Mouse (Mus musculus): ENCODE results near the gene Ss18l1. TPM values are rescaled to one million over a fixed set of nuclear protein-coding genes. Genes with fewer than 3 reads are reported as not detected.

The Ss18l1 gene
- total and polyA plus RNA-seq, 2 experiments from 2014 or later: 47.0 to 104 TPM

DNA sequence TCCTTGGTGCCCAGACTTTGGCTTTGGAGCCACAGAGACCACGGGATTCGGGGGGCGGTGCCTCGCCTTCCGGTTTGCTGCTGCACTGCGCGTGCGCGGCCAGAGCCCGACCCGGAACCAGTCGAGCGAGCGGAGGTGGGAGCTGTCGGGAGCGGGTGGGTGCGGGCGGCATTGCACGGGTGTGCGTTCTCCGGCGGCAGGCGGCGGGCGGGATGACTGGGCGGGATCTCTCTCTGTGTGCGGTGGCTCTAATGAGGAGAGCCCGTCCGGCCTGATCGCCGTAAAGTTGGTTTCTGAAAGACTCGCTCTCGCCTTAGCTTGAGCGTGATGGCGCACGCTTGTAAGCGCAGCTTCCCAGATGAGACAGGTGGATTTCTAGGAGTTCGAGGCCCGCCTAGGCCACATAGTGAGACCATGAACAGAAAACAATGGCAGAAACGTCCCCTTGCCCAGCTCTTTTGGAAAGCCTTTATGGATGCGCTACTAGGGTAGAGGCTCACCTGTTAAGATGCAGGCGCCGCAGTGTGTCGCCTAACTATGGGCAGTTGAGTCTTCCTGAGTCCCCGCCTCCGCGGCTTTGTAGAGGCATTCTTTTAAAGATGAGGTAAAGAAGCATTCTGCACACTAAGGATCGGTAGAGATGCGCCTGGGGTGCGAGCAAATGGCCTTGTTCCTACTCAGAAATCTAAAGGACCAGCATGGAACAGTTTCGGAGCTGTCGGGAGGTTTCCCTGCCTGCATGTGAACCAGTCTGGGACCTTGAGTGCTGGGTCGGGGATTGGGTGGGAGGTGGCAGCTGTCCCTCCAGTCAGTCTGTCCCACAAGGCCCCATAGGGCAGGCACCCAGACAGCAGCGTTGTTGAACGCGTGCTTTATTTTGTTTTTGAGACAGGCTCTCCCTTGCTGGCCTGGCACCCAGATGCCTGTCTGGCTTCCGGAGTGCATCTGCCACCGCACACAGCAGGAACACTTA is 28.5 kb downstream of the Ss18l1 start, which contains the start of gene Mtg2:
Mtg2 (plus strand) TSS at position 108 of the 973 bp plus-strand sequence.
- H3K4me1 ChIP-seq (ENCODE audit: insufficient read depth): peaks cover 5% of the 10 kb centered on the region; the same call in 1 of the 2 replicates
- DNase-seq (peak; percentile 97), ATAC-seq (peak; percentile 98)
- 3% methylated on average over 58 of the region's 58 CpGs for WGBS
- peak within 1 kb of the TSS; percentile 58 for H3K4me3 ChIP-seq (ENCODE audit: low read depth, low read length)
- TF ChIP-seq CTCF (IDR thresholded peaks at IDR 0.05; ENCODE audit: low read depth): peak; percentile 35
- peak within 1 kb of the TSS; percentile 90 for H3K27ac ChIP-seq (ENCODE audit: low read depth, low read length)
- peaks cover 16% of the 10 kb centered on the region for H3K36me3 ChIP-seq (ENCODE audit: insufficient read depth)
- H3K9me3 ChIP-seq (ENCODE audit: low read length): no peaks in the 10 kb centered on the region
- H3K9ac ChIP-seq: peak within 1 kb of the TSS; percentile 70
- H3K4me2 ChIP-seq (ENCODE audit: low read depth): peak within 1 kb of the TSS; percentile 63
- H3K27me3 ChIP-seq (ENCODE audit: insufficient read depth, low read length): no peaks in the 10 kb centered on the region

DNA sequence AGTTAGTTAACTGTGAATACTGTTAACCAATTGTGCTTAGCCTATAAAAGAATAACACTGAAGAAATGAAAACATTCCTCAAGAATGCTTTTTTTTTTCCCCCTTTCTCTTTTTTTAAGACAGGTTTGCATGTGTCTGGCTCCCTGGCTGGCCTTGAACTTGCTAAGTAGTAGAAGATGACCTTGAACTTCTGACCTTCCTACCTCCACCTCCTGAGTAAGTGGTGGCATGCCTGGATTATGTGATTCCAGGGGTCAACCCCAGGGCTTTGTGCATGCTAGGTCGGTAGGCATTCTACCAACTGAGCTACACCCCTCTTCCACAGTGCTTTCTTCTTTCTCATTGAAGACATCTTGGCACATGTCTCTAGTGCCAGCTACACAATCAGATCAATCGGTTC is 29.4 kb downstream of the Ss18l1 start:
- WGBS: 83% methylated on average over 2 of the region's 2 CpGs
- H3K9me3 ChIP-seq (ENCODE audit: low read length): no peaks in the 10 kb centered on the region
- H3K9ac ChIP-seq: no peak overlapping the region
- H3K4me3 ChIP-seq (ENCODE audit: low read depth, low read length): no peak overlapping the region
- 0 out of 2 replicates have a peak overlapping the region, but pooled peaks have one; percentile 63 for H3K4me2 ChIP-seq (ENCODE audit: low read depth)
- H3K4me1 ChIP-seq (ENCODE audit: insufficient read depth): peaks cover 5% of the 10 kb centered on the region; the same call in 1 of the 2 replicates
- H3K27ac ChIP-seq (ENCODE audit: low read depth, low read length): no peak overlapping the region
- no peak for ATAC-seq
- TF ChIP-seq CTCF (IDR thresholded peaks at IDR 0.05; ENCODE audit: low read depth): no peak
- DNase-seq: no peak
- H3K36me3 ChIP-seq (ENCODE audit: insufficient read depth): peaks cover 16% of the 10 kb centered on the region
- no peaks in the 10 kb centered on the region for H3K27me3 ChIP-seq (ENCODE audit: insufficient read depth, low read length)

DNA sequence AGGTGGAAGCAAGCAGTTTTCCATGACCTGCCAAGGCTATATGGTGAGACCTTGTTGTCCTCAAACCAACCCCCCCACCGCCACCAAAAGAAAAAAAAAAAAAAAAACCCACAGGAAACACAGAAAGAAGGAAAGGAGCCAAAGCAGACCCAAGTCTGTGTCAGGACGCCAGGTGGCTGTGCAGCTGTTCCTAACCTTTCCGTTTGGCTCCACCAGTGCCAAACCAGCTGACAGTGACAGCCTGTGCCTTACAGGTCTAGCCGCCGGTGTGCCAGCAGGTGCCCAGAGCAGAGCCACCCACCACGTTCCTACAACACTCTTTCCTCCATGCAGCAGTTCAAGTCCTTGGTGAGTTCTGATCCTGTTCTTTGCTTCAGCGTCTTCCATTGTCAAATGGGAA is 30.6 kb downstream of the Ss18l1 start:
- Histone ChIP-seq H3K27ac (ENCODE audit: low read depth, low read length) (no peak overlapping the region), H3K27me3 (ENCODE audit: insufficient read depth, low read length) (no peaks in the 10 kb centered on the region), H3K4me3 (ENCODE audit: low read depth, low read length) (no peak overlapping the region), H3K9me3 (ENCODE audit: low read length) (no peaks in the 10 kb centered on the region), H3K4me1 (ENCODE audit: insufficient read depth) (peaks cover 5% of the 10 kb centered on the region; the same call in 1 of the 2 replicates), H3K36me3 (ENCODE audit: insufficient read depth) (peaks cover 12% of the 10 kb centered on the region), H3K4me2 (ENCODE audit: low read depth) (no peak overlapping the region), H3K9ac (no peak overlapping the region)
- DNase-seq: no peak
- WGBS: 88% methylated on average over 7 of the region's 7 CpGs
- TF ChIP-seq CTCF (IDR thresholded peaks at IDR 0.05; ENCODE audit: low read depth): no peak
- no peak for ATAC-seq

DNA sequence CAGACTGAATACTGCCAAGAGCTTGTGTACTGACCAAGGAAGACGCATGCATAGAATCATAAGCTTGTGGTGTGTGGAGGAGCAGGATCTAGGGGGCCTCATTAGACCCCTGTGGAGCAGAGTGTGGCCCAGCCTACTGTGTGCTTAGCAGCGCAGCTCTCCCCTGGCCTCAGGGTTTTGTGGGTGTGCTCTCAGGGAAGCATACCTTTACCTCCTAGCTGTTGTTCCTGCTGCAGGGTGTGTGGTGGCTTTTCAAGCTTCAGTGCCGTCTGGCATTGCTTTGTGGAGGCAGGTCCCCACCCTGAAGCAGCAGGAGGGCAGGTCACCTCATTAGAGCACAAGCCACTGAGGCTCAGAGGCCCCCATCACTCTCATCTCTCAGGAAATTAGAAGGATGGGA is 35.3 kb downstream of the Ss18l1 start:
- H3K4me3 ChIP-seq (ENCODE audit: low read depth, low read length): no peak overlapping the region
- ATAC-seq (no peak), DNase-seq (no peak)
- H3K9ac ChIP-seq: no peak overlapping the region
- no peak overlapping the region for H3K27ac ChIP-seq (ENCODE audit: low read depth, low read length)
- H3K9me3 ChIP-seq (ENCODE audit: low read length): no peaks in the 10 kb centered on the region
- peaks cover 18% of the 10 kb centered on the region for H3K36me3 ChIP-seq (ENCODE audit: insufficient read depth)
- 66% methylated on average over 3 of the region's 3 CpGs for WGBS
- no peaks in the 10 kb centered on the region for H3K27me3 ChIP-seq (ENCODE audit: insufficient read depth, low read length)
- H3K4me2 ChIP-seq (ENCODE audit: low read depth): no peak overlapping the region
- no peaks in the 10 kb centered on the region for H3K4me1 ChIP-seq (ENCODE audit: insufficient read depth)
- TF ChIP-seq CTCF (IDR thresholded peaks at IDR 0.05; ENCODE audit: low read depth): no peak

DNA sequence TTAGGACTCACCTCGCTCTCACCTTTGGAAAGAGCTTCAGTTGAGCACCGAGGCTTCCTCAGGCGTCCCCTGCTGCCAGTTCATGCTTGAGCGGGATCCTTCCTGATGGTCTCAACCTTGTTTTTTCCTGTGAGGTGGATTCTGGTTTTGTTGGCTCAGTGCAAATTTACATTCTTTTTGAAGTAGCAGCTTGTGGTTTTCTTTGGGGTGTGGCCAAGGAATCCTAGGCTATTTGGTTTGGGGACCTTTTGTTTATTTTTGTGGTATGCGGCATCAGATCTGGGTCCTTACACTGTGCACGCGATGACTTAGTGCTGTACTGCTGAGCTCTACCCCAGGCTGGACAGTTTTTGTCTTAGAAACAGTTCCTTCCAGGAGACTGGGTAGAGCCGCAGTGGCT is 38.4 kb downstream of the Ss18l1 start:
- no peaks in the 10 kb centered on the region for H3K4me1 ChIP-seq (ENCODE audit: insufficient read depth)
- H3K9me3 ChIP-seq (ENCODE audit: low read length): no peaks in the 10 kb centered on the region
- DNase-seq (no peak), ATAC-seq (no peak)
- no peak overlapping the region for H3K4me3 ChIP-seq (ENCODE audit: low read depth, low read length)
- no peaks in the 10 kb centered on the region for H3K27me3 ChIP-seq (ENCODE audit: insufficient read depth, low read length)
- peaks cover 38% of the 10 kb centered on the region for H3K36me3 ChIP-seq (ENCODE audit: insufficient read depth)
- no peak overlapping the region for H3K9ac ChIP-seq
- WGBS: 87% methylated on average over 8 of the region's 8 CpGs
- no peak overlapping the region for H3K4me2 ChIP-seq (ENCODE audit: low read depth)
- H3K27ac ChIP-seq (ENCODE audit: low read depth, low read length): no peak overlapping the region
- TF ChIP-seq CTCF (IDR thresholded peaks at IDR 0.05; ENCODE audit: low read depth): no peak

DNA sequence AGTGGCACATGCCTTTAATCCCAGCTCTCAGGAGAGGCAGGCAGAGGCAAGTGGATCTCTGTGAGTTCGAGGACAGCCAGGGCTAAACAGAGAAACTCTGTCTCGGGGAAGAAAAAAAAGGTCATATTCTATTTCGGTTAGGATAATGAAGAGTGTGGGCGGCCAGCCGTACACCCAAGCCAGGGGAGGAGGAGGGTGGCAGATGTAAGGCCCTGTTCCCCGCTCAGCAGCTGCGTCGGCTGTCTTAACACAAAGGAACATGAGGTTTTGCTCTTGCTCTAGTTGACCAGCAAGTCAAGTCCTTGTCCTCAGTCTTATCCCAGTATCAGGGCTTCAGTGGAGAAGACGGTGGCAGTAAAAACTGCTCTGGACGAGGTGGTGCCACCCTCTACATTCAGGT is 40.8 kb downstream of the Ss18l1 start:
- no peaks in the 10 kb centered on the region for H3K9me3 ChIP-seq (ENCODE audit: low read length)
- H3K27me3 ChIP-seq (ENCODE audit: insufficient read depth, low read length): no peaks in the 10 kb centered on the region
- DNase-seq (no peak), ATAC-seq (no peak)
- H3K27ac ChIP-seq (ENCODE audit: low read depth, low read length): no peak overlapping the region
- H3K36me3 ChIP-seq (ENCODE audit: insufficient read depth): peaks cover 38% of the 10 kb centered on the region
- no peaks in the 10 kb centered on the region for H3K4me1 ChIP-seq (ENCODE audit: insufficient read depth)
- no peak overlapping the region for H3K4me3 ChIP-seq (ENCODE audit: low read depth, low read length)
- no peak for TF ChIP-seq CTCF (IDR thresholded peaks at IDR 0.05; ENCODE audit: low read depth)
- no peak overlapping the region for H3K4me2 ChIP-seq (ENCODE audit: low read depth)
- no peak overlapping the region for H3K9ac ChIP-seq
- 86% methylated on average over 10 of the region's 10 CpGs for WGBS

DNA sequence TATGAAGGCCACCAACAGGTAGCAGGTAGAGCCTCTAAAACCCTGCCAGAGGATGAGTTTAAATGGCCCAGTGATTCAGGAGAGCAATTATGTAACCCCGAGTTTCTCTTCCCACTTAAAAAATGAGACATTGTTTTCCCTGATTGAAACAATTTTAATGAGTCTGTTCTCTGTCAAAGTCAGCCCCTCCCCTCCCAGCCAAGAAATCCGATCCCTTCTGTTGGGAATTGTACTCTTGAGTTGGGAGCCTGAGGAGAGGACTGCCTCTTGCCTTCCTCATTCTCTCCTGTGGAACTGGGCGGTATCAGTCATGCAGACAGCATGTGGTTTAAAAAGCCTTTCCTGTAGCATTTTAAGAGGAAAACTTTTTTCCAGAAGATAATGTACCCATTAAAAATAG is 42.3 kb downstream of the Ss18l1 start:
- Histone ChIP-seq H3K4me1 (ENCODE audit: insufficient read depth) (no peaks in the 10 kb centered on the region), H3K27me3 (ENCODE audit: insufficient read depth, low read length) (no peaks in the 10 kb centered on the region), H3K9ac (no peak overlapping the region), H3K4me2 (ENCODE audit: low read depth) (no peak overlapping the region), H3K27ac (ENCODE audit: low read depth, low read length) (no peak overlapping the region), H3K36me3 (ENCODE audit: insufficient read depth) (peaks cover 36% of the 10 kb centered on the region), H3K9me3 (ENCODE audit: low read length) (no peaks in the 10 kb centered on the region), H3K4me3 (ENCODE audit: low read depth, low read length) (no peak overlapping the region)
- 43% methylated on average over 3 of the region's 3 CpGs for WGBS
- DNase-seq (no peak), ATAC-seq (no peak)
- TF ChIP-seq CTCF (IDR thresholded peaks at IDR 0.05; ENCODE audit: low read depth): no peak

Data from forebrain, postnatal 0 days (tissue).